Mouse (Mus musculus) neural tube, embryonic 11.5 days (tissue): ENCODE measurements around the gene Zdhhc7. TPM values are rescaled to one million over a fixed set of nuclear protein-coding genes. Genes with fewer than 3 reads are reported as not detected.

Experiments used
- ATAC-seq: fragments of 200-750 bp; cut with Nextera tagmentation; 2 replicates; pipeline ENCODE4 v1.8.0; 2017; ENCODE audit warnings: moderate number of reproducible peaks, mild to moderate bottlenecking, moderate TSS enrichment, moderate library complexity; ENCODE audit not compliant: insufficient read depth, low FRiP score, low TSS enrichment
- DNase-seq: peaks from one replicate; pipeline ENCODE4 v3.0.0-alpha.2; 2015; ENCODE audit warnings: low spot score
- H3K27ac ChIP-seq: fragments of 300-500 bp; sonication (generic); 2 replicates; pipeline ENCODE4 v1.5.1; 2014; ENCODE audit warnings: low read depth, mild to moderate bottlenecking, low read length
- H3K27me3 ChIP-seq: fragments of 300-500 bp; sonication (generic); 2 replicates; pipeline ENCODE4 v1.6.1; 2014; ENCODE audit warnings: mild to moderate bottlenecking, low read length, mixed read lengths; ENCODE audit not compliant: control insufficient read depth, insufficient read depth
- H3K36me3 ChIP-seq: fragments of 300-500 bp; sonication (generic); 2 replicates; pipeline ENCODE4 v1.6.1; 2014; ENCODE audit warnings: mild to moderate bottlenecking, low read length, moderate library complexity, mixed read lengths; ENCODE audit not compliant: control insufficient read depth, insufficient read depth
- H3K4me1 ChIP-seq: fragments of 300-500 bp; sonication (generic); 2 replicates; pipeline ENCODE4 v1.6.1; 2014; ENCODE audit warnings: low read length, mixed read lengths; ENCODE audit not compliant: control insufficient read depth, insufficient read depth
- H3K4me2 ChIP-seq: fragments of 300-500 bp; sonication (generic); 2 replicates; pipeline ENCODE4 v1.6.1; 2014; ENCODE audit warnings: low read depth, mild to moderate bottlenecking, moderate library complexity
- H3K4me3 ChIP-seq: fragments of 300-500 bp; sonication (generic); 2 replicates; pipeline ENCODE4 v1.5.1; 2014; ENCODE audit warnings: low read depth, low read length
- H3K9ac ChIP-seq: fragments of 300-500 bp; sonication (generic); 2 replicates; pipeline ENCODE4 v1.6.1; 2014; ENCODE audit warnings: mild to moderate bottlenecking, low read length
- H3K9me3 ChIP-seq: fragments of 300-500 bp; sonication (generic); 2 replicates; pipeline ENCODE4 v1.6.1; 2016; ENCODE audit warnings: low read length; ENCODE audit not compliant: control insufficient read depth
- WGBS: fragments of 180-500 bp; shearing (Covaris S2); extraction: QIAGEN DNeasy Blood & Tissue Kit; methylation state at CpG from one replicate; pipeline ENCODE4 v1.1.7; 2014; 5-methylcytosine and 5-hydroxymethylcytosine counted together
- polyA plus RNA-seq: library from polyadenylated mRNA; unstranded; fragments of >200 nt; fragmentation: Nextera tagmentation; extraction: Ambion mirVana; gene quantifications from 2 replicates; pipeline ENCODE4 v1.2.1, GENCODE M21; 2014

Zdhhc7 gene
- 33.0 and 33.9 TPM in 2 replicates for polyA plus RNA-seq

- under 1% methylated on average over 75 of the region's 88 CpGs for WGBS
- H3K4me3 ChIP-seq: peak within 1 kb of the TSS; percentile 97
- ATAC-seq: peak; percentile 50; the same call in 1 of the 2 replicates
- H3K27ac ChIP-seq: peak within 1 kb of the TSS; percentile 78
- H3K4me2 ChIP-seq: peak within 1 kb of the TSS; percentile 92
- H3K9me3 ChIP-seq: no peaks in the 10 kb centered on the region
- peaks cover 19% of the 10 kb centered on the region for H3K4me1 ChIP-seq
- no peaks in the 10 kb centered on the region for H3K27me3 ChIP-seq
- H3K9ac ChIP-seq: peak within 1 kb of the TSS; percentile 88
- no peaks in the 10 kb centered on the region for H3K36me3 ChIP-seq
- peak; percentile 80 for DNase-seq
These were observed at the start of gene Zdhhc7 for GRCm38 (mm10) chr8:120101068-120101972. Zdhhc7 (minus strand) TSS chr8:120101482.

- DNase-seq: no peak
- no peaks in the 10 kb centered on the region for H3K4me1 ChIP-seq
- no peaks in the 10 kb centered on the region for H3K9me3 ChIP-seq
- no peaks in the 10 kb centered on the region for H3K27me3 ChIP-seq
- no peak overlapping the region for H3K4me3 ChIP-seq
- no peak overlapping the region for H3K4me2 ChIP-seq
- H3K36me3 ChIP-seq: no peaks in the 10 kb centered on the region
- 59% methylated on average over 12 of the region's 12 CpGs for WGBS
- H3K27ac ChIP-seq: no peak overlapping the region
- no peak for ATAC-seq
- no peak overlapping the region for H3K9ac ChIP-seq
These were observed 48.7 kb upstream of the Zdhhc7 start for GRCm38 (mm10) chr8:120150028-120150427.

GRCm38 (mm10) chr8:120146051-120146450 lies 44.8 kb upstream of the Zdhhc7 start:
- Histone ChIP-seq H3K27me3 (no peaks in the 10 kb centered on the region), H3K9me3 (no peaks in the 10 kb centered on the region), H3K9ac (no peak overlapping the region), H3K4me3 (no peak overlapping the region), H3K4me1 (peaks cover 11% of the 10 kb centered on the region), H3K4me2 (no peak overlapping the region), H3K36me3 (no peaks in the 10 kb centered on the region), H3K27ac (no peak overlapping the region)
- no peak for ATAC-seq
- WGBS: 86% methylated on average over 1 of the region's 1 CpGs
- no peak for DNase-seq

GRCm38 (mm10) chr8:120144652-120145301 lies 43.5 kb upstream of the Zdhhc7 start:
- Histone ChIP-seq H3K36me3 (no peaks in the 10 kb centered on the region), H3K4me3 (no peak overlapping the region), H3K27me3 (no peaks in the 10 kb centered on the region), H3K4me1 (peaks cover 11% of the 10 kb centered on the region), H3K4me2 (no peak overlapping the region), H3K27ac (peak overlapping the region; percentile 24), H3K9ac (no peak overlapping the region), H3K9me3 (no peaks in the 10 kb centered on the region)
- DNase-seq (no peak), ATAC-seq (no peak)
- WGBS: 58% methylated on average over 12 of the region's 12 CpGs

- WGBS: 56% methylated on average over 15 of the region's 15 CpGs
- no peak for ATAC-seq
- no peak overlapping the region for H3K4me2 ChIP-seq
- H3K9ac ChIP-seq: peak overlapping the region; percentile 31; the same call in 1 of the 2 replicates
- DNase-seq: no peak
- peaks cover 11% of the 10 kb centered on the region for H3K4me1 ChIP-seq
- H3K9me3 ChIP-seq: no peaks in the 10 kb centered on the region
- no peaks in the 10 kb centered on the region for H3K36me3 ChIP-seq
- peak overlapping the region; percentile 24 for H3K27ac ChIP-seq
- no peaks in the 10 kb centered on the region for H3K27me3 ChIP-seq
- H3K4me3 ChIP-seq: no peak overlapping the region
These were observed 42.8 kb upstream of the Zdhhc7 start for GRCm38 (mm10) chr8:120143911-120144651.

- ATAC-seq: no peak
These were observed 39.5 kb upstream of the Zdhhc7 start for GRCm38 (mm10) chr8:120140769-120141168.

GRCm38 (mm10) chr8:120138958-120139357 lies 37.7 kb upstream of the Zdhhc7 start:
- Histone ChIP-seq H3K9me3 (no peaks in the 10 kb centered on the region), H3K4me3 (no peak overlapping the region), H3K27ac (no peak overlapping the region), H3K36me3 (no peaks in the 10 kb centered on the region), H3K9ac (no peak overlapping the region), H3K27me3 (no peaks in the 10 kb centered on the region), H3K4me1 (peaks cover 1% of the 10 kb centered on the region; the same call in 1 of the 2 replicates), H3K4me2 (no peak overlapping the region)
- 36% methylated on average over 2 of the region's 2 CpGs for WGBS
- DNase-seq: no peak
- no peak for ATAC-seq

More at GRCm38 (mm10) chr8:120140769-120141168, 39.5 kb upstream of the Zdhhc7 start:
- WGBS: 79% methylated on average over 3 of the region's 3 CpGs
- Histone ChIP-seq H3K9me3 (no peaks in the 10 kb centered on the region), H3K4me2 (no peak overlapping the region), H3K27me3 (no peaks in the 10 kb centered on the region), H3K27ac (no peak overlapping the region), H3K4me3 (no peak overlapping the region), H3K9ac (no peak overlapping the region), H3K36me3 (no peaks in the 10 kb centered on the region), H3K4me1 (peaks cover 11% of the 10 kb centered on the region)
- DNase-seq: no peak

- Histone ChIP-seq H3K27me3 (no peaks in the 10 kb centered on the region), H3K4me1 (no peaks in the 10 kb centered on the region; the same call in 1 of the 2 replicates), H3K36me3 (no peaks in the 10 kb centered on the region), H3K4me2 (no peak overlapping the region), H3K9ac (no peak overlapping the region), H3K9me3 (no peaks in the 10 kb centered on the region), H3K27ac (no peak overlapping the region), H3K4me3 (no peak overlapping the region)
- DNase-seq (no peak), ATAC-seq (no peak)
- 63% methylated on average over 7 of the region's 7 CpGs for WGBS
These were observed 35.3 kb upstream of the Zdhhc7 start for GRCm38 (mm10) chr8:120136618-120137017.
